Mouse (Mus musculus) heart, embryonic 14.5 days (tissue): ENCODE measurements around the gene Enthd1. TPM values are rescaled to one million over a fixed set of nuclear protein-coding genes. Genes with fewer than 3 reads are reported as not detected.

Source experiments
- polyA plus RNA-seq: library from polyadenylated mRNA; unstranded; fragments of >200 nt; fragmentation: Nextera tagmentation; extraction: Ambion mirVana; gene quantifications from 2 replicates; pipeline ENCODE4 v1.2.1, GENCODE M21; 2014

Enthd1 gene
- polyA plus RNA-seq, 1 experiment from 2014 or later: not detected

Other genes starting within 250 kb of the Enthd1 start
- gene Grap2, start 7.4 kb upstream of the Enthd1 start, polyA plus RNA-seq: 2.1 and 2.4 TPM in 2 replicates
- gene Fam83f, start 106.7 kb upstream of the Enthd1 start, polyA plus RNA-seq: 0.07 TPM in 2 replicates
- gene Tnrc6b, start 146.2 kb upstream of the Enthd1 start, polyA plus RNA-seq: 15.4 and 17.0 TPM in 2 replicates